Mouse (Mus musculus) spleen, adult 18-20 months (tissue): ENCODE measurements at regions not wholly inside any gene's neighbourhood (a gene's known extent, or its start where the extent isn't known, plus 50 kb on each side); places are given as distances from the start of the nearest gene placed in this dataset.
"Not testable (repeated sequence)": the region's sequence is repeated elsewhere in the genome, so short reads cannot be mapped to it uniquely, and the experiment has no call there.

ENCODE experiments used
- DNase-seq, 2 experiments: peaks; one replicate each; pipeline ENCODE4 v3.0.0; 2022; ENCODE audit warnings: mixed read lengths in 2 of 2

GRCm38 (mm10) chr2:146724924-146725555 is 130.6 kb upstream of the Kiz start:
- no peak for DNase-seq

DNA sequence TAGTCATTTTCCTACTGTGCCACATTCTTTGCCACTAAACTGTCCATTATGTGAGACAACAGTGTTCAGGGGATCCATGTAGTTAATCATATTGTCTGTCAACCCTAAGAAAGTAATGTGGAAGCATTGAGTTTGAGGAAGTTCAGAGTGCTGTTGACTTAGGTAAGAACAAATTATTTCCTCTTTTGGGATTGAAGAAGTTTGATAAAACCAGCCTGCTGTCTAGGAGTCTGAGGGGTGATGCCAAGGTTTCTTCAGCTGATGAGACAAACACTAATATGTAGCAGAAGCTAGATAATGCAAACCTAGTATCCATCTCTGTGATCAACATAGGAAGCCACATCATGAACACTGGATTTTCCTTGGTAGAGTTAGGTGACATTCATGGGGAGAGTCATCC is 127.0 kb upstream of the Kiz start:
- no peak for DNase-seq

DNA sequence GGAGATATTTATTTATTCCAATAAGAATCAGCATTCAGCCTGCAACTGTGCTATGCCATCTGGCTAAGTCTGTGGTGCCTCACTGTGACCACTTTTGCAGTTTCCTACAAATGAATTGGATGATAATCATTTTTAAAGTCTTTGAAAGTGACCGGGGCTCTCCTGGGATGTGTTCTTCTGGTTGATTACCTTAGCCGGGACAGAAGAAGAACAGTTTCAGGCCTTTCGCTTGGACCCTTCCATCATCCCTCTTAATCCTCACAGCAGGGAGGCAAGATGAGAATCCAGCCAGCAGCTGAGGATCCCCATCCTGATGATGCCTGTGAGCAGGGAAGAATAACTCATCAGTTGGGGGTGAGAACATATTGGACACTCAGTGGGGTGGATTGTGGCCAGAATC is 124.6 kb upstream of the Kiz start:
- no peak for DNase-seq

DNA sequence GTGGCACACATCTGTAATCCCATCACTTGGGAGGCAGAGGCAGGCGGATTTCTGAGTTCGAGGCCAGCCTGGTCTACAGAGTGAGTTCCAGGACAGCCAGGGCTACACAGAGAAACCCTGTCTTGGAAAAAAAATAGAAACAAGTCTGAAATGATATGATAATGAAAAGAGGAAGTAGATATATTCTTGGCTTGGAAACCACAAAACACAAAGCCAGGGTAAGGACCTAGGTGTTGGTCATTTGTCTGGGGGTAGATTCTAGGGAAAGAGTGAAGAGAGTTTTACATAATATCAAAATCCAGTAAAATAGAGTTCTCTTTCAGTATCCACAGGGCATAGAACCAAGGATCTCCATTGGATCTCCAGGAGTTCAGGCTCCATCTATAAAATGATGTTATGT is 122.8 kb upstream of the Kiz start:
- DNase-seq: not testable (repeated sequence)

DNA sequence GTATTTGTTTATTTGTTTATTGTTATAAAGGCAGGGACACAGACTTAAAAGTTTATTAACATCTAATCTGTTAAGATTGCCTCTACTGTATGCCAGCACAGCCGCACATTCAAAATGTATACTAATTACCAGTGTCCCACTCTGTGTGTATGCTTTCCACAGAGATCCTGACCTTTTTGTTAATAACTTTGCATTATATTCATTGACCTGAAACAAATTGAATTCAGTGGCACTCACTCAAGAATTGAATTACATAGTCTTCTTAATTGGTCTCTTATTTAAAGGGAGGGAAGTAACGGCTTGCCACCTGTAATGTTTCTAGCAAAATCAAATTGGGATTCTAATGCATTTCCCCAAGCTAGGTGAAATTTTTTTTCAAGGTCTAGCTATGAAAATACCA is 111.3 kb upstream of the Kiz start:
- no peak for DNase-seq

- DNase-seq: no peak
These were observed 110.5 kb upstream of the Kiz start for GRCm38 (mm10) chr2:146745012-146745682.

- DNase-seq: no peak
These were observed 110.0 kb upstream of the Kiz start for GRCm38 (mm10) chr2:146745683-146746047.

DNA sequence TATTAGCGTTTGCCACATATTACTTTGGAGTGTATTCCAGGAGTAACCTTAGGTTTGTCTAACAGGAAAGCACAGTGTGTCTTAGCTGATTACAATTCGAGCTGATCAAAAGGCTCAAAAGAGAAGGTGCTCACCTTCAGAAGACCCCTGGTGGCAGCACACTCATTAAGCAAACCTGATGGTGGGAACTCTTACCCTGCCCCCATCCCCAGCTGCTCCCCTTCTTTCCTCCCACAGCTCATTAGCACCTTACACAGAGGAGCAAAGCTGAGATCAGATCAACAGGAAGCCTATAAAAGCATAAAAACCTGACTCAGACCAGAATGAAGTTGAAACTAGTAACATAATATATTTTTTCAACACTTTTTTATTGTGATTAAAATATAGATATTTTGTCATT is 101.7 kb upstream of the Kiz start:
- no peak for DNase-seq

- DNase-seq: no peak
These were observed 92.0 kb upstream of the Kiz start for GRCm38 (mm10) chr2:146763522-146764144.

GRCm38 (mm10) chr2:146764313-146765255 is 91.1 kb upstream of the Kiz start:
- DNase-seq: no peak

GRCm38 (mm10) chr2:146774876-146775275 is 80.8 kb upstream of the Kiz start:
- no peak for DNase-seq

DNA sequence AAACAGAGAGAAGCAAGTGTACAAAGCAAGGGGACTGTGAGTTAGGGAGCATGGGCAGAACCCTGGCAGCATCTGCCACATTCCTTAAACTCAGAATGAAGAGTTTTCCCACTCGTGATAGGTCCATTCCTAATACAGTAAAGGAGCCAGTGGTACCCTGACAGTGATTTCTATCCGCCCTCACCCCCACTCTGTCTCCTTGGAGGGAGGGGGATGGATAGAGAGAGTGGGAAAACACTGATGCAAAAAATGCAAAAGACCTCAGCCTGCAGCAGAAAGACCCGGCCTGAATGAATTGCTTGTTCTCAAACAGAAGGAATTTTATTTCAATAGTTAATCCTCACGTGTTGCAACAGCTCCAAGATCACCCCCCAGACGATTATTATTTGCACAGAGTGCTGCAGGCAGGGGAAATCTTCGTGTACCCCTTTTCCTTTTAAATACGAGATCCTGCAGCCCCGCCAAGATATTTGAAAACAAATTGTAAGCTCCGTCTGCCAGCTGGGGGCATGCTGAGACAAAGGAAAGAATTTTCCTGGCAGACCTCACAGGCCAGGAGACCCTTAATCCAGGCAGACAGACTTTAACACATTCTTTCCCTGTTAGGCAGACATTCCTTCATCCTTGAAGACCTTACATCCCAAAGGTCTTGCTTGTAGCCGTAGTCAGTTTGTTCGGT is 68.4 kb upstream of the Kiz start:
- DNase-seq: no peak

DNA sequence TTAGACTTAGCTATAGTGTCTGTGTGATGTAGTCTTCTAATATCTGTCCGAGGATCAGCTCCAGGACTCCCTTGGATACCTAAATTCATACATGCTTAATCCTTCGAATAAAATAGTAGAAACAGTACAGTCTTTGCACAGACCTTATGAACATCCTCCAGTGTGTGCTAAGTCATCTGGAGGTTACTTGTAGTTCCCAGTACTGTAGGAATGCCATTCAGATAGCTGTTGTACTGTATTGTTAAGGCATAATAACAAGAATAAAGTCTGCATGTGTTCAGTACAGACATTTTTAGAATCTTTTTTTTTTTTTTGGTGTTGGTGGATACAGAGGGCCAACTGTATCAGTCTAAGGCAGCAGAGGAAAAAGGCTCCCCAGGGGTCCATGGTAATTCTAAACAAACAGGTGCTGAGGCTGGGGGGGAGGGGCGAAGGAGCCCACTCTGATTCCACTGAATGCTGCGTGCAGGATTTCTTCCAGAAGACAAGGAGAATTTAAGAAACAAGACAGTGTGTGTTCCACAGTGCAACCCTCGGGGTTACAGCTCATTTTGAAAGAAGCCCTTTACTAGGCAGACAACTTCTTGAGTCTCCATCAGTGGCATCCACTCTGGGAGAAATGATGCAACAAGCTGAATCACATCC is 67.7 kb upstream of the Kiz start:
- DNase-seq: no peak

DNA sequence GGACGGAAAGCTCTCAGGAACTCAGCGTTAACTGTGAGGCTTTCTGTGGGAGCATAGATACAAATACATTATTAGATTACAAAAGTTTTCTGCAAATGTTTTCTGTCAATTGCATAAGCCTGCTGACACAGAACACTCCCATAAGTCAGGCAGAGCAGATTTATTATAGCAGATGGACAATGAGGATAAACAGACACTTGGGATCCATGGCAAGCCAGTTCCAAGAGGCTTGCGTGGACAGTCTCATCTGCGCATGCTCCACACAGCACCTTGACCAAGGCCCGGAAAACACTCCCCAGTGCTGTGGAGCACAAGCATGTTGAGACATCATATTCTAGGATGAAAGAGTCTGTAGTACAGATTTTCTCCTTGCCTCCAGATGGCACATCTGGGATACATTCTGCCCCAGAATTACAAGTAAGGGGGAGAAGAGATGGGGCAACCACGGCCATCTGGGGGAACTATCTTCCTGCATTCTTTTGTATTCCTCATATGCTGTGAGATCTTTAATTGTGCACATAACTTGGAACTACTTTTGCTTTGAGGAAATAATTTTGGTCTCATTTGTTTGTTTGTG is 62.7 kb upstream of the Kiz start:
- DNase-seq: no peak

DNA sequence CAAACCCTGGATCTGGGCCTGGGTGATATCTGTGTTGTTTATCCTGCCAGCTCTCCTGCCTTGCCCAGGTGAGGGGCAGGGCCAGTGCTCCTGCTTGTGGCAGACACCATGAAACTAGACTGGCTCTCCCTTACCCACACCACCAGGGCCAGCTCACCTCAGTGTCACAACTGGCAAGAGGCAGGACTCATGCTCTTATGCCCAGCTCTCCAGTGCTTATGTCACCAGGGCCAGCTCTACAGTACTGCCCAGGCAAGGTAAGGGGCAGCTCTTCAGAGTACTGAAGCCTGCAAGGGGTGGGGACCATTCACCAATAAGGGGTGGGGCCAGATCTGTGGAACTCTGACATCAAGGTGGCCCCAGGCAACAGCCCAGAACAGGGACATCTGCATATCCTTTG is 52.7 kb upstream of the Kiz start:
- no peak for DNase-seq
